Mouse (Mus musculus) heart, postnatal 14 days (tissue): Measurements from ENCODE around the gene Gba2. TPM values are rescaled to one million over a fixed set of nuclear protein-coding genes. Genes with fewer than 3 reads are reported as not detected.

Experiments
- total RNA-seq, 2 experiments: library from RNA; stranded (reverse); gene quantifications; 2 replicates each; pipeline ENCODE4 v1.2.3; 2021

Gene Gba2
- total RNA-seq, 2 experiments from 2014 or later = 14.3 to 14.6 TPM

Other genes with a start within 250 kb of the Gba2 start
- 10 to 100 TPM; 43.8 to 51.1 TPM for gene Rusc2, start 196.9 kb downstream of the Gba2 start, total RNA-seq
- under 1 TPM in 1 of 2 experiments, not detected in 1; 0.38 TPM for gene Fam166b, start 149.7 kb downstream of the Gba2 start, total RNA-seq
- gene Tesk1, start 136.9 kb downstream of the Gba2 start, total RNA-seq = 10 to 100 TPM; 32.3 to 35.7 TPM
- gene Cd72, start 124.2 kb downstream of the Gba2 start, total RNA-seq = under 1 TPM; 0.59 to 0.88 TPM
- 1 to 10 TPM in 1 of 2 experiments, not detected in 1; 1.4 TPM for gene Sit1, start 95.1 kb downstream of the Gba2 start, total RNA-seq
- gene Ccdc107, start 86.0 kb downstream of the Gba2 start, total RNA-seq = 10 to 100 TPM; 25.9 to 27.1 TPM
- 1 to 10 TPM; 1.6 to 2.8 TPM for gene Arhgef39, start 79.2 kb downstream of the Gba2 start, total RNA-seq
- gene Car9, start 71.9 kb downstream of the Gba2 start, total RNA-seq = under 1 TPM; 0.17 TPM
- gene Tpm2, start 55.1 kb downstream of the Gba2 start, total RNA-seq = 10 to 100 TPM; 34.2 to 38.5 TPM
- gene Creb3, start 16.5 kb downstream of the Gba2 start, total RNA-seq = 10 to 100 TPM; 47.1 to 49.2 TPM
- gene Tln1, start 16.2 kb downstream of the Gba2 start, total RNA-seq = 100 to 1,000 TPM; 111 to 135 TPM
- gene Rgp1, start 158 bp downstream of the Gba2 start, total RNA-seq = 10 to 100 TPM; 32.3 to 41.6 TPM
- gene Msmp, start 5.6 kb upstream of the Gba2 start, total RNA-seq = not detected
- 10 to 100 TPM; 40.6 to 43.6 TPM for gene Npr2, start 53.1 kb upstream of the Gba2 start, total RNA-seq
- under 1 TPM; 0.22 to 0.37 TPM for gene Spag8, start 74.7 kb upstream of the Gba2 start, total RNA-seq
- 100 to 1,000 TPM; 122 to 128 TPM for gene Hint2, start 77.6 kb upstream of the Gba2 start, total RNA-seq
- gene Tmem8b, start 90.1 kb upstream of the Gba2 start, total RNA-seq = 10 to 100 TPM; 16.4 TPM
- gene Fam221b, start 90.3 kb upstream of the Gba2 start, total RNA-seq = under 1 TPM; 0.10 to 0.19 TPM
- gene Olfr70, start 121.9 kb upstream of the Gba2 start, total RNA-seq = not detected
- not detected for gene Olfr71, start 131.4 kb upstream of the Gba2 start, total RNA-seq
- 1 to 10 TPM; 4.7 to 5.1 TPM for gene Hrct1, start 148.3 kb upstream of the Gba2 start, total RNA-seq
- gene Spaar, start 151.2 kb upstream of the Gba2 start, total RNA-seq = 1 to 10 TPM; 5.0 to 6.1 TPM
- not detected for gene Olfr159, start 192.1 kb upstream of the Gba2 start, total RNA-seq
- gene Olfr156, start 245.0 kb upstream of the Gba2 start, total RNA-seq = not detected